Mouse (Mus musculus): ENCODE results near the gene Tsc22d2. TPM values are rescaled to one million over a fixed set of nuclear protein-coding genes. Genes with fewer than 3 reads are reported as not detected.

Gene Tsc22d2
- 8.3 and 8.6 TPM in 2 replicates for polyA plus RNA-seq (2015; fragmentation: Nextera tagmentation; extraction: Ambion mirVana)

- H3K4me1 ChIP-seq (replicated peaks) = peaks cover 30% of the 10 kb centered on the region
- peak within 1 kb of the TSS; percentile 99 for H3K27ac ChIP-seq (replicated peaks)
- no peaks in the 10 kb centered on the region for H3K9me3 ChIP-seq
- ATAC-seq (ENCODE audit: low read depth) = peak; percentile 83
- no peaks in the 10 kb centered on the region for H3K27me3 ChIP-seq
- H3K4me3 ChIP-seq = peak within 1 kb of the TSS; percentile 100
- WGBS = under 1% methylated on average over 52 of the region's 52 CpGs
- peak within 1 kb of the TSS; percentile 97 for H3K9ac ChIP-seq
- H3K4me2 ChIP-seq = peak within 1 kb of the TSS; percentile 100
- no peaks in the 10 kb centered on the region for H3K36me3 ChIP-seq
These were observed at the start of gene Tsc22d2 for GRCm38 (mm10) chr3:58414234-58414938. Tsc22d2 (plus strand) TSS chr3:58414715.

- Histone ChIP-seq H3K36me3 (no peaks in the 10 kb centered on the region), H3K4me1 (replicated peaks) (peaks cover 4% of the 10 kb centered on the region; the same call in 1 of the 2 replicates), H3K27ac (replicated peaks) (no peak overlapping the region), H3K27me3 (no peaks in the 10 kb centered on the region), H3K9ac (no peak overlapping the region), H3K4me2 (no peak overlapping the region), H3K4me3 (no peak overlapping the region), H3K9me3 (no peaks in the 10 kb centered on the region)
- ATAC-seq (ENCODE audit: low read depth) = no peak
- 45% methylated on average over 3 of the region's 3 CpGs for WGBS
These were observed 47.8 kb upstream of the Tsc22d2 start for GRCm38 (mm10) chr3:58366756-58367155.

- H3K4me2 ChIP-seq = no peak overlapping the region
- peaks cover 16% of the 10 kb centered on the region for H3K4me1 ChIP-seq (replicated peaks)
- 91% methylated on average over 2 of the region's 2 CpGs for WGBS
- no peak for ATAC-seq (ENCODE audit: low read depth)
- no peaks in the 10 kb centered on the region for H3K27me3 ChIP-seq
- no peak overlapping the region for H3K27ac ChIP-seq (replicated peaks)
- H3K9ac ChIP-seq = no peak overlapping the region
- no peaks in the 10 kb centered on the region for H3K36me3 ChIP-seq
- no peak overlapping the region for H3K4me3 ChIP-seq
- no peaks in the 10 kb centered on the region for H3K9me3 ChIP-seq
These were observed 43.7 kb upstream of the Tsc22d2 start for GRCm38 (mm10) chr3:58370811-58371210.

- Histone ChIP-seq H3K27me3 (no peaks in the 10 kb centered on the region), H3K4me1 (replicated peaks) (peaks cover 16% of the 10 kb centered on the region), H3K36me3 (no peaks in the 10 kb centered on the region), H3K4me3 (peak overlapping the region; percentile 16; the same call in 1 of the 2 replicates), H3K9me3 (no peaks in the 10 kb centered on the region), H3K4me2 (peak overlapping the region; percentile 47), H3K27ac (replicated peaks) (peak overlapping the region; percentile 49), H3K9ac (peak overlapping the region; percentile 38)
- peak; percentile 93 for ATAC-seq (ENCODE audit: low read depth)
- WGBS = 3% methylated on average over 9 of the region's 9 CpGs
These were observed 42.2 kb upstream of the Tsc22d2 start for GRCm38 (mm10) chr3:58372066-58372904.

- ATAC-seq (ENCODE audit: low read depth) = no peak; the same call in 1 of the 2 replicates
- Histone ChIP-seq H3K4me1 (replicated peaks) (peaks cover 16% of the 10 kb centered on the region), H3K4me3 (peak overlapping the region; percentile 16; the same call in 1 of the 2 replicates), H3K4me2 (peak overlapping the region; percentile 47), H3K9ac (peak overlapping the region; percentile 38; the same call in 1 of the 2 replicates), H3K9me3 (no peaks in the 10 kb centered on the region), H3K27ac (replicated peaks) (no peak overlapping the region), H3K27me3 (no peaks in the 10 kb centered on the region), H3K36me3 (no peaks in the 10 kb centered on the region)
- 7% methylated on average over 5 of the region's 5 CpGs for WGBS
These were observed 41.7 kb upstream of the Tsc22d2 start for GRCm38 (mm10) chr3:58372905-58373208.

GRCm38 (mm10) chr3:58374281-58374680 is 40.2 kb upstream of the Tsc22d2 start:
- Histone ChIP-seq H3K9me3 (no peaks in the 10 kb centered on the region), H3K4me1 (replicated peaks) (peaks cover 16% of the 10 kb centered on the region), H3K27me3 (no peaks in the 10 kb centered on the region), H3K36me3 (no peaks in the 10 kb centered on the region), H3K4me3 (no peak overlapping the region), H3K9ac (no peak overlapping the region), H3K27ac (replicated peaks) (no peak overlapping the region), H3K4me2 (no peak overlapping the region)
- 91% methylated on average over 5 of the region's 5 CpGs for WGBS
- ATAC-seq (ENCODE audit: low read depth) = no peak

- H3K4me2 ChIP-seq = no peak overlapping the region
- no peak overlapping the region for H3K9ac ChIP-seq
- H3K27me3 ChIP-seq = no peaks in the 10 kb centered on the region
- ATAC-seq (ENCODE audit: low read depth) = no peak
- no peaks in the 10 kb centered on the region for H3K36me3 ChIP-seq
- no peaks in the 10 kb centered on the region for H3K9me3 ChIP-seq
- no peak overlapping the region for H3K27ac ChIP-seq (replicated peaks)
- H3K4me3 ChIP-seq = no peak overlapping the region
- WGBS = 66% methylated on average over 3 of the region's 3 CpGs
- peaks cover 12% of the 10 kb centered on the region for H3K4me1 ChIP-seq (replicated peaks)
These were observed 37.8 kb upstream of the Tsc22d2 start for GRCm38 (mm10) chr3:58376713-58377112.

- no peak overlapping the region for H3K9ac ChIP-seq
- no peaks in the 10 kb centered on the region for H3K36me3 ChIP-seq
- ATAC-seq (ENCODE audit: low read depth) = no peak
- no peak overlapping the region for H3K4me2 ChIP-seq
- no peak overlapping the region for H3K27ac ChIP-seq (replicated peaks)
- WGBS = 35% methylated on average over 5 of the region's 5 CpGs
- peaks cover 3% of the 10 kb centered on the region; the same call in 1 of the 2 replicates for H3K4me1 ChIP-seq (replicated peaks)
- no peak overlapping the region for H3K4me3 ChIP-seq
- H3K9me3 ChIP-seq = no peaks in the 10 kb centered on the region
- no peaks in the 10 kb centered on the region for H3K27me3 ChIP-seq
These were observed 36.9 kb upstream of the Tsc22d2 start for GRCm38 (mm10) chr3:58377589-58378134.

GRCm38 (mm10) chr3:58382676-58383075 is 31.8 kb upstream of the Tsc22d2 start:
- Histone ChIP-seq H3K4me1 (replicated peaks) (no peaks in the 10 kb centered on the region), H3K36me3 (no peaks in the 10 kb centered on the region), H3K4me3 (no peak overlapping the region), H3K27ac (replicated peaks) (no peak overlapping the region), H3K27me3 (no peaks in the 10 kb centered on the region), H3K4me2 (no peak overlapping the region), H3K9ac (no peak overlapping the region), H3K9me3 (no peaks in the 10 kb centered on the region)
- ATAC-seq (ENCODE audit: low read depth) = no peak
- WGBS = 95% methylated on average over 1 of the region's 1 CpGs

- WGBS = 78% methylated on average over 1 of the region's 1 CpGs
- Histone ChIP-seq H3K36me3 (no peaks in the 10 kb centered on the region), H3K9me3 (no peaks in the 10 kb centered on the region), H3K27me3 (no peaks in the 10 kb centered on the region), H3K4me2 (no peak overlapping the region), H3K4me3 (no peak overlapping the region), H3K4me1 (replicated peaks) (no peaks in the 10 kb centered on the region), H3K9ac (no peak overlapping the region), H3K27ac (replicated peaks) (no peak overlapping the region)
- ATAC-seq (ENCODE audit: low read depth) = no peak
These were observed 29.5 kb upstream of the Tsc22d2 start for GRCm38 (mm10) chr3:58385060-58385459.

- no peaks in the 10 kb centered on the region for H3K36me3 ChIP-seq
- no peak for ATAC-seq (ENCODE audit: low read depth)
- H3K4me3 ChIP-seq = no peak overlapping the region
- no peaks in the 10 kb centered on the region for H3K4me1 ChIP-seq (replicated peaks)
- H3K27ac ChIP-seq (replicated peaks) = no peak overlapping the region
- H3K27me3 ChIP-seq = no peaks in the 10 kb centered on the region
- 92% methylated on average over 4 of the region's 4 CpGs for WGBS
- no peaks in the 10 kb centered on the region for H3K9me3 ChIP-seq
- H3K4me2 ChIP-seq = no peak overlapping the region
- H3K9ac ChIP-seq = no peak overlapping the region
These were observed 25.8 kb upstream of the Tsc22d2 start for GRCm38 (mm10) chr3:58388731-58389130.

- Histone ChIP-seq H3K36me3 (no peaks in the 10 kb centered on the region), H3K27ac (replicated peaks) (no peak overlapping the region), H3K4me2 (no peak overlapping the region), H3K27me3 (no peaks in the 10 kb centered on the region), H3K9ac (no peak overlapping the region), H3K4me1 (replicated peaks) (no peaks in the 10 kb centered on the region), H3K9me3 (no peaks in the 10 kb centered on the region), H3K4me3 (no peak overlapping the region)
- 74% methylated on average over 5 of the region's 5 CpGs for WGBS
- ATAC-seq (ENCODE audit: low read depth) = no peak
These were observed 16.0 kb upstream of the Tsc22d2 start for GRCm38 (mm10) chr3:58398541-58398940.
